27 mouse cellular contexts compared by ENCODE assay signal in the genomic region with DNA sequence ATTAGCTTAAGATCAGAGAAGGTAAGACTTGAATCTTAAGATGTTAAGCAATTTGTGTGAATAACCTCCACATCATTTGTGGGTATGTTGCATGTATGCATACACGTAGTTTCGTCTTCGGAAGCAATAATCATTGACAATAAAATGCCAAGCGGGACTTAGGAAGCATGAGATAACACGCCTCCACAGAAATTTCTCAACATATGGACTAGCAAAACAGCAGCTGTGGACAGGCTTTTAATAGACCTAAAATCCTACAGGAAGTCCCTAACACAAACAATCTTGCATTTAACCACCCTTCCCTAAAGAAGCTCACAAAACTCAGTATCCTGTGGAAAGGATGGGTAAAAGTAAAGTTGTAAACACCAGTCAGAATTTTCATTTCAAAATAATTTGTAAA.
"Had no signal": no experiment of that assay in that cellular context is flagged by ENCODE, and none has a peak within 500 bp of the region (broad histone marks: within the 10 kb centered on the region; RNA-seq: fewer than 3 reads in every experiment).

No protein-coding gene starts in this region.

- H3K27me3 ChIP-seq: intestine, embryonic 15.5 days; kidney, embryonic 15.5 days; limb, embryonic 13.5 days; liver, embryonic 12.5 days; liver, embryonic 15.5 days; lung, embryonic 15.5 days; megakaryocyte, embryonic 14.5 days; midbrain, embryonic 13.5 days; neural tube, embryonic 13.5 days; stomach, embryonic 15.5 days had no signal

- ATAC-seq: intestine, embryonic 15.5 days; liver, embryonic 12.5 days; midbrain, embryonic 13.5 days; midbrain, embryonic 16.5 days had no signal

- DNase-seq: kidney, adult 11 months; kidney, adult 8-10 months; kidney, postnatal 10 days; kidney, postnatal 36 days; liver; lung, adult 18-20 months; lung, postnatal 10 days; lung, postnatal 36 days; retina, postnatal 1 day; spleen, adult 18-20 months; thymus, adult 18-20 months; thymus, postnatal 14 days; thymus, postnatal 4 days had no signal

- H3K4me2 ChIP-seq: intestine, embryonic 15.5 days; kidney, embryonic 15.5 days; limb, embryonic 13.5 days; liver, embryonic 12.5 days; liver, embryonic 15.5 days; lung, embryonic 15.5 days; midbrain, embryonic 13.5 days; neural tube, embryonic 13.5 days; stomach, embryonic 15.5 days had no signal

- H3K9ac ChIP-seq: intestine, embryonic 15.5 days; kidney, embryonic 15.5 days; limb, embryonic 13.5 days; liver, embryonic 12.5 days; liver, embryonic 15.5 days; lung, embryonic 15.5 days; midbrain, embryonic 13.5 days; neural tube, embryonic 13.5 days; stomach, embryonic 15.5 days had no signal

- H3K4me1 ChIP-seq: intestine, embryonic 15.5 days; kidney, embryonic 15.5 days; limb, embryonic 10.5 days; limb, embryonic 13.5 days; liver, embryonic 12.5 days; liver, embryonic 15.5 days; lung, embryonic 15.5 days; megakaryocyte, embryonic 14.5 days; stomach, embryonic 15.5 days had no signal

- H3K27ac ChIP-seq: intestine, embryonic 15.5 days; kidney, embryonic 15.5 days; limb, embryonic 10.5 days; limb, embryonic 13.5 days; liver, embryonic 12.5 days; liver, embryonic 15.5 days; lung, embryonic 15.5 days; midbrain, embryonic 10.5 days; midbrain, embryonic 13.5 days; neural tube, embryonic 13.5 days; stomach, embryonic 15.5 days had no signal

- H3K9me3 ChIP-seq: intestine, embryonic 15.5 days; kidney, embryonic 15.5 days; limb, embryonic 10.5 days; limb, embryonic 13.5 days; liver, embryonic 15.5 days; lung, embryonic 15.5 days; midbrain, embryonic 10.5 days; neural tube, embryonic 13.5 days; stomach, embryonic 15.5 days had no signal

- H3K4me3 ChIP-seq: intestine, embryonic 15.5 days; kidney, embryonic 15.5 days; limb, embryonic 10.5 days; limb, embryonic 13.5 days; liver, embryonic 12.5 days; liver, embryonic 15.5 days; lung, embryonic 15.5 days; megakaryocyte, embryonic 14.5 days; midbrain, embryonic 10.5 days; midbrain, embryonic 13.5 days; myocyte; neural tube, embryonic 13.5 days; stomach, embryonic 15.5 days had no signal

- H3K36me3 ChIP-seq: intestine, embryonic 15.5 days; kidney, embryonic 15.5 days; limb, embryonic 10.5 days; limb, embryonic 13.5 days; liver, embryonic 12.5 days; liver, embryonic 15.5 days; lung, embryonic 15.5 days; midbrain, embryonic 10.5 days; midbrain, embryonic 13.5 days; neural tube, embryonic 13.5 days; stomach, embryonic 15.5 days had no signal
